Mouse (Mus musculus) spleen, adult 2 months (tissue): ENCODE measurements around the gene Map3k21.

Source experiments
- CTCF ChIP-seq: fragments of 200-500 bp; IDR thresholded peaks from 2 replicates; pipeline ENCODE4 v1.5.1; 2011; ENCODE audit warnings: mild to moderate bottlenecking, inconsistent platforms; ENCODE audit not compliant: insufficient read depth, insufficient read length, insufficient replicate concordance; ENCODE audit errors: extremely low read depth
- POLR2A ChIP-seq: fragments of 200-500 bp; IDR thresholded peaks from 2 replicates; pipeline ENCODE4 v1.6.1; 2011; ENCODE audit warnings: low read depth, low read length, inconsistent platforms

- TF ChIP-seq POLR2A (no peak), CTCF (peak; percentile 29; the same call in 1 of the 2 replicates)
Observed at GRCm38 (mm10) chr8:125898899-125899298, 11.4 kb upstream of the Map3k21 start.
